Mouse (Mus musculus): ENCODE results near the gene Borcs8. TPM values are rescaled to one million over a fixed set of nuclear protein-coding genes. Genes with fewer than 3 reads are reported as not detected.

Borcs8 gene
- 59.2 and 65.3 TPM in 2 replicates for polyA plus RNA-seq (2011; ENCODE audit: insufficient read length, low read depth, missing spikeins)

- peak within 1 kb of the TSS; percentile 77 for H3K4me3 ChIP-seq (ENCODE audit: insufficient read depth, low read length)
- 0 out of 2 replicates have a peak, but pooled peaks cover 7% of the 10 kb centered on the region for H3K4me1 ChIP-seq (ENCODE audit: control insufficient read depth, insufficient read depth, low read length)
- H3K27ac ChIP-seq (ENCODE audit: insufficient read depth, low read length): peak within 1 kb of the TSS; percentile 49
- TF ChIP-seq CTCF (IDR thresholded peaks at IDR 0.05; ENCODE audit: borderline replicate concordance, insufficient read depth, low read length) (no peak), POLR2A (IDR thresholded peaks at IDR 0.05; ENCODE audit: low read depth, low read length) (peak; percentile 92)
Measured at GRCm38 (mm10) chr8:70139026-70139857, at the start of gene Borcs8, which contains the start of the genes Rfxank and Mef2b. Gene Borcs8, plus strand, starts transcription at chr8:70139499. Gene Rfxank, minus strand, starts transcription at chr8:70139154. Gene Mef2b, plus strand, starts transcription at chr8:70139711.

GRCm38 (mm10) chr8:70092786-70093185 lies 46.5 kb upstream of the Borcs8 start:
- Histone ChIP-seq H3K4me3 (ENCODE audit: insufficient read depth, low read length) (no peak overlapping the region), H3K4me1 (ENCODE audit: control insufficient read depth, insufficient read depth, low read length) (no peaks in the 10 kb centered on the region), H3K27ac (ENCODE audit: insufficient read depth, low read length) (no peak overlapping the region)
- TF ChIP-seq CTCF (IDR thresholded peaks at IDR 0.05; ENCODE audit: borderline replicate concordance, insufficient read depth, low read length): no peak
- TF ChIP-seq POLR2A (IDR thresholded peaks at IDR 0.05; ENCODE audit: low read depth, low read length): peak; percentile 18; the same call in 1 of the 2 replicates

GRCm38 (mm10) chr8:70099276-70099675 lies 40.0 kb upstream of the Borcs8 start:
- Histone ChIP-seq H3K4me3 (ENCODE audit: insufficient read depth, low read length) (no peak overlapping the region), H3K4me1 (ENCODE audit: control insufficient read depth, insufficient read depth, low read length) (no peaks in the 10 kb centered on the region), H3K27ac (ENCODE audit: insufficient read depth, low read length) (no peak overlapping the region)
- TF ChIP-seq CTCF (IDR thresholded peaks at IDR 0.05; ENCODE audit: borderline replicate concordance, insufficient read depth, low read length) (no peak), POLR2A (IDR thresholded peaks at IDR 0.05; ENCODE audit: low read depth, low read length) (no peak)

DNA sequence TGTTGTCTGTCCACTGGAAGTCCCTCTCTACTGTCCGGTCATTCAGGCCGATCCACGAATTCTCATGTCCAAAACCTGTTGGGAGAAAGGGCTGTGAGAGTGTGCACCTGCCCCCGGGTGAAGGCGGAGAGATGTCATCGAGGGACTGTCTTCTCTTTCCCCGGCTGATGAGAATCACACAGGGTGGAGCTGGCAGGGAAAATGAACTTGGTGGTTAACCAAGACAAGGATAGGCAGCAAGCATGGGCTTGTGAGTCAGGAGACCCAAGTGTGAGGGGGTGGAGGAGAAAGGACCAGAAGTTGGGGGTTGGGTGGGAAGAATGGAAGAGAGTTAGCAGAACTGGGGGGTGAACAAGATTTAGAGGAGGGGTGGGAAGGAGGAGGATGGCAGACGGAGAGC lies 39.1 kb upstream of the Borcs8 start:
- TF ChIP-seq CTCF (IDR thresholded peaks at IDR 0.05; ENCODE audit: borderline replicate concordance, insufficient read depth, low read length) (no peak), POLR2A (IDR thresholded peaks at IDR 0.05; ENCODE audit: low read depth, low read length) (no peak)
- no peak overlapping the region for H3K4me3 ChIP-seq (ENCODE audit: insufficient read depth, low read length)
- no peaks in the 10 kb centered on the region for H3K4me1 ChIP-seq (ENCODE audit: control insufficient read depth, insufficient read depth, low read length)

GRCm38 (mm10) chr8:70104506-70104905 lies 34.8 kb upstream of the Borcs8 start:
- TF ChIP-seq CTCF (IDR thresholded peaks at IDR 0.05; ENCODE audit: borderline replicate concordance, insufficient read depth, low read length) (peak; percentile 71; the same call in 1 of the 2 replicates), POLR2A (IDR thresholded peaks at IDR 0.05; ENCODE audit: low read depth, low read length) (no peak)
- no peak overlapping the region for H3K27ac ChIP-seq (ENCODE audit: insufficient read depth, low read length)
- no peaks in the 10 kb centered on the region for H3K4me1 ChIP-seq (ENCODE audit: control insufficient read depth, insufficient read depth, low read length)

More for the DNA sequence above, 39.1 kb upstream of the Borcs8 start:
- H3K27ac ChIP-seq (ENCODE audit: insufficient read depth, low read length): no peak overlapping the region

DNA sequence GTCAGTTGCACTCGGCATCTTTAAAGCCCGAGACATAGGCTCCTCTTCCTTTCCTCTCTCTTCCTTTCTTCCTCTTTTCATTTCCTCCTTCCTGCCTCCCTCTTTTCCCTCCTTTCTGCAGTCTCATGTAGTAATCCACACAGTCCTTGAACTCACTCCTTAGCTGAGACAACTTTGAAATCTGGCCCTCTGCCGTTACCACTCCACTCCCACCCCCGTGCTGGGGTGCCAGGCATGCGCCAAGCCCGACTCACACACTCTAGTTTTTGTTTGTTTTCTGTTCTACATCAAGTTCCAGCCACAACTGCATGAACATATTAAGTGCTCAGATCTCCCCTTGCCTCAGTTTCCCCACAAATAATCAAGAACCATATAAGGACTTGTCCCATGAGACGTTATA lies 34.4 kb upstream of the Borcs8 start:
- Histone ChIP-seq H3K4me3 (ENCODE audit: insufficient read depth, low read length) (no peak overlapping the region), H3K4me1 (ENCODE audit: control insufficient read depth, insufficient read depth, low read length) (no peaks in the 10 kb centered on the region), H3K27ac (ENCODE audit: insufficient read depth, low read length) (no peak overlapping the region)
- TF ChIP-seq POLR2A (IDR thresholded peaks at IDR 0.05; ENCODE audit: low read depth, low read length): no peak
- TF ChIP-seq CTCF (IDR thresholded peaks at IDR 0.05; ENCODE audit: borderline replicate concordance, insufficient read depth, low read length): no peak

More at GRCm38 (mm10) chr8:70104506-70104905, 34.8 kb upstream of the Borcs8 start:
- no peak overlapping the region for H3K4me3 ChIP-seq (ENCODE audit: insufficient read depth, low read length)

DNA sequence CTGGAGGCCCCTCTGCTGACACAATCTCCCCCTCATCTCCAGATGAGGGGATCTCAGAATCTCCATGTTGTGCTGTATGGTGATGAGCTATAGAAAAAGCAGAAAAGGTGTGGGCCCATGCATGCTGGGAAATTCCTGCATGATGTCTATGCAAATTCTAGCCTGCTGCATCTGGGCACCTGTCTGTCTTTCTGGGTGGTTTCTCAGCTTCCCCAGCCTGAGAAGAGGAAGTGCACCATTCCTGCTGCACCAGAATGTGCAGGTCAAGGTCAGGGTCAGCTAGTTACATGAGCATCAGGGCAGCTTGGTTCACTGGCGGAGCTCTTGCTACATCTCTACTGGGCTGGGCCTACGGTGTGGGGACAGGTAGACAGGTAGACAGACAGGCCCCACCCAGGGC lies 28.8 kb upstream of the Borcs8 start:
- Histone ChIP-seq H3K27ac (ENCODE audit: insufficient read depth, low read length) (no peak overlapping the region), H3K4me1 (ENCODE audit: control insufficient read depth, insufficient read depth, low read length) (no peaks in the 10 kb centered on the region), H3K4me3 (ENCODE audit: insufficient read depth, low read length) (no peak overlapping the region)
- TF ChIP-seq CTCF (IDR thresholded peaks at IDR 0.05; ENCODE audit: borderline replicate concordance, insufficient read depth, low read length): no peak
- TF ChIP-seq POLR2A (IDR thresholded peaks at IDR 0.05; ENCODE audit: low read depth, low read length): no peak

GRCm38 (mm10) chr8:70111192-70111795 lies 28.0 kb upstream of the Borcs8 start:
- H3K4me1 ChIP-seq (ENCODE audit: control insufficient read depth, insufficient read depth, low read length): no peaks in the 10 kb centered on the region
- no peak overlapping the region for H3K27ac ChIP-seq (ENCODE audit: insufficient read depth, low read length)
- no peak for TF ChIP-seq CTCF (IDR thresholded peaks at IDR 0.05; ENCODE audit: borderline replicate concordance, insufficient read depth, low read length)
- TF ChIP-seq POLR2A (IDR thresholded peaks at IDR 0.05; ENCODE audit: low read depth, low read length): no peak
- H3K4me3 ChIP-seq (ENCODE audit: insufficient read depth, low read length): no peak overlapping the region

DNA sequence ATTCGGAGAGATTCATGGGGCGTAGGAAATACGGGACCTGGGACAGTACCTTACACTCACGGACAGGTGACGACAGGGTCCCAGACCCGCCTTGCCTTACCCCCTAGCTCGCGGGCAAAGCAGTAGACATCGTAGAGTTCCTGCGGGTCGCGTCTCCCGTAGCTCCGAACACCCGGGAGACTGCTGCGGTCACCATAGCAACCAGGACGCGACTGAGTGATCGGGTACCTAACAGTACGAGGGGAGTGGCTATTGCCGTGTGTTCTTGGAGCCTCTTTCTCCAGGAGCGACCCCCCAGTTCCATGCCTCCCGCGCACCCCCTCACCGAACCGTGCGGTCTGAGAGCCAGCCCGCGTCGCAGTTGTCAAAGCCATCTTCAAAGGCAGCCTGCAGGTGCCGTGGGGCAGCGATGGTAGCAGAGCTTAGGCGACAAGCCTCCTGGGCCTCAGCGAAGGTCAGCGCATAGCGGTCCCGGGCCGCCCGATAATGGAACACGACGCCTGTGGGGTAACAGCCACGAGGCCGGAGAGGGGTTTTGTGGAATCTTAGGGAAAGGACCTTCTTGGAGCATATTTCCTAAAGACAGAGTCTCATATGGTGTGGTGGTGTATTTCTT lies 26.8 kb upstream of the Borcs8 start:
- Histone ChIP-seq H3K27ac (ENCODE audit: insufficient read depth, low read length) (no peak overlapping the region), H3K4me3 (ENCODE audit: insufficient read depth, low read length) (no peak overlapping the region), H3K4me1 (ENCODE audit: control insufficient read depth, insufficient read depth, low read length) (no peaks in the 10 kb centered on the region)
- TF ChIP-seq CTCF (IDR thresholded peaks at IDR 0.05; ENCODE audit: borderline replicate concordance, insufficient read depth, low read length) (no peak), POLR2A (IDR thresholded peaks at IDR 0.05; ENCODE audit: low read depth, low read length) (no peak)

Data from embryonic fibroblast, embryonic 13.5 days (primary cell).